Mouse (Mus musculus) embryo, embryonic 10.5 days (tissue): ENCODE data around the gene Golga2.
A peak's percentile ranks its signal among the peaks of the same experiment; 100 is the strongest.

Source experiments
- DNase-seq: peaks from one replicate; pipeline ENCODE4 v3.0.0-alpha.2; 2015; ENCODE audit warnings: low spot score

Gene Golga2

GRCm38 (mm10) chr2:32343351-32343671 is 56.1 kb downstream of the Golga2 start:
- no peak for DNase-seq

GRCm38 (mm10) chr2:32344056-32344455 is 56.9 kb downstream of the Golga2 start:
- no peak for DNase-seq

GRCm38 (mm10) chr2:32344598-32345321 is 57.6 kb downstream of the Golga2 start:
- no peak for DNase-seq

- no peak for DNase-seq
Measured at GRCm38 (mm10) chr2:32347019-32347418, 59.8 kb downstream of the Golga2 start.

- no peak for DNase-seq
Measured at GRCm38 (mm10) chr2:32348311-32348710, 61.1 kb downstream of the Golga2 start.

GRCm38 (mm10) chr2:32349625-32350255 is 62.6 kb downstream of the Golga2 start:
- DNase-seq: no peak

GRCm38 (mm10) chr2:32350471-32351051 is 63.4 kb downstream of the Golga2 start:
- DNase-seq: no peak

GRCm38 (mm10) chr2:32351471-32351961 is 64.3 kb downstream of the Golga2 start:
- DNase-seq: no peak

GRCm38 (mm10) chr2:32352151-32353006 is 65.2 kb downstream of the Golga2 start, which contains the start of gene Ciz1:
Gene Ciz1, plus strand, starts transcription at chr2:32352327.
- peak; percentile 56 for DNase-seq

GRCm38 (mm10) chr2:32353007-32353542 is 65.9 kb downstream of the Golga2 start, which contains the start of gene Dnm1:
Gene Dnm1, minus strand, starts transcription at chr2:32353338.
- peak; percentile 93 for DNase-seq

- DNase-seq: no peak
Measured at GRCm38 (mm10) chr2:32353836-32354235, 66.7 kb downstream of the Golga2 start.

- DNase-seq: no peak
Measured at GRCm38 (mm10) chr2:32354336-32354895, 67.2 kb downstream of the Golga2 start.

GRCm38 (mm10) chr2:32356216-32356615 is 69.0 kb downstream of the Golga2 start:
- DNase-seq: no peak
